Mouse (Mus musculus): Measurements from ENCODE around the gene Col6a5. TPM values are rescaled to one million over a fixed set of nuclear protein-coding genes. Genes with fewer than 3 reads are reported as not detected.
"Not testable (repeated sequence)": the region's sequence is repeated elsewhere in the genome, so short reads cannot be mapped to it uniquely, and the experiment has no call there.

The Col6a5 gene
- polyA plus RNA-seq, 1 experiment: 24.8 TPM

GRCm38 (mm10) chr9:105909352-105909751 is 51.1 kb downstream of the Col6a5 start:
- DNase-seq (ENCODE audit: low read depth): no peak

- DNase-seq (ENCODE audit: low read depth): no peak
Observed at GRCm38 (mm10) chr9:105907411-105907810, 53.0 kb downstream of the Col6a5 start.

GRCm38 (mm10) chr9:105887521-105887920 is 72.9 kb downstream of the Col6a5 start:
- no peak for DNase-seq (ENCODE audit: low read depth)

GRCm38 (mm10) chr9:105884656-105885430 is 75.6 kb downstream of the Col6a5 start:
- DNase-seq (ENCODE audit: low read depth): no peak

- no peak for DNase-seq (ENCODE audit: low read depth)
Observed at GRCm38 (mm10) chr9:105880743-105881142, 79.7 kb downstream of the Col6a5 start.

- DNase-seq (ENCODE audit: low read depth): no peak
Observed at GRCm38 (mm10) chr9:105878365-105879108, 81.9 kb downstream of the Col6a5 start.

- no peak for DNase-seq (ENCODE audit: low read depth)
Observed at GRCm38 (mm10) chr9:105876124-105876523, 84.3 kb downstream of the Col6a5 start.

- DNase-seq (ENCODE audit: low read depth): no peak
Observed at GRCm38 (mm10) chr9:105871643-105872042, 88.8 kb downstream of the Col6a5 start.

GRCm38 (mm10) chr9:105857773-105858172 is 102.7 kb downstream of the Col6a5 start:
- DNase-seq (ENCODE audit: low read depth): no peak

GRCm38 (mm10) chr9:105852778-105853065 is 107.7 kb downstream of the Col6a5 start:
- DNase-seq (ENCODE audit: low read depth): no peak

- no peak for DNase-seq (ENCODE audit: low read depth)
Observed at GRCm38 (mm10) chr9:105852015-105852777, 108.2 kb downstream of the Col6a5 start.

- DNase-seq (ENCODE audit: low read depth): no peak
Observed at GRCm38 (mm10) chr9:105851011-105851410, 109.4 kb downstream of the Col6a5 start.

- DNase-seq (ENCODE audit: low read depth): no peak
Observed at GRCm38 (mm10) chr9:105848396-105848795, 112.0 kb downstream of the Col6a5 start.

- DNase-seq (ENCODE audit: low read depth): no peak
Observed at GRCm38 (mm10) chr9:105847261-105847660, 113.2 kb downstream of the Col6a5 start.

- DNase-seq (ENCODE audit: low read depth): not testable (repeated sequence)
Observed at GRCm38 (mm10) chr9:105841386-105841785, 119.1 kb downstream of the Col6a5 start.

- DNase-seq (ENCODE audit: low read depth): no peak
Observed at GRCm38 (mm10) chr9:105839147-105839515, 121.3 kb downstream of the Col6a5 start.

GRCm38 (mm10) chr9:105838396-105839146 is 121.9 kb downstream of the Col6a5 start:
- DNase-seq (ENCODE audit: low read depth): no peak

- no peak for DNase-seq (ENCODE audit: low read depth)
Observed at GRCm38 (mm10) chr9:105835587-105835986, 124.9 kb downstream of the Col6a5 start.

GRCm38 (mm10) chr9:105834799-105835198 is 125.6 kb downstream of the Col6a5 start:
- no peak for DNase-seq (ENCODE audit: low read depth)

GRCm38 (mm10) chr9:105831291-105831690 is 129.2 kb downstream of the Col6a5 start:
- DNase-seq (ENCODE audit: low read depth): no peak

GRCm38 (mm10) chr9:105827791-105828385 is 132.6 kb downstream of the Col6a5 start, which contains the start of gene Col6a6:
Gene Col6a6, minus strand, starts transcription at chr9:105828160.
- DNase-seq (ENCODE audit: low read depth): no peak

All from gonadal fat pad, adult 2 months (tissue).